Mouse (Mus musculus): ENCODE data around the gene Chrm3. TPM values are rescaled to one million over a fixed set of nuclear protein-coding genes. Genes with fewer than 3 reads are reported as not detected.
A peak's percentile ranks its signal among the peaks of the same experiment; 100 is the strongest.

The Chrm3 gene
- polyA plus RNA-seq, 1 experiment from 2014 or later: 0.62 TPM

DNA sequence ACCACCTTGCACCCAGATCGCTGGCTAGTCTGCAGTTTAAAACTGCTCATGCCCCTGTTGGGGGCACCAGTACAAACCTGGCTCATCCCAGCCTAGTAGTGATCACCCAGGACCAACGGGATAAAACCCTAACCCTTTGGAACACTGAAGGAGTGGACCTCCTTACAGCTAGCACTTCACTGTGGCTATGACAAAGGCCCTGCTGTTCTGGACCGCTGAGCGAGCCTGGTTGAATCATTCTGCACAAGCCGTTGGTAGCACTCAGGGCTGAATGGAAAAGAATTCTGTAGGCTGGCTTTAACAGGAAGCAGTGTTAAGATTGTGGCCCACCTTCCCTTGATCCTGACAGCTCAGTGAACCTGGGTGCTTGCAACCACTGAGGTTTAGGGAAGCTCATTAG, 470.2 kb downstream of the Chrm3 start:
- Histone ChIP-seq H3K36me3 (ENCODE audit: insufficient read depth, low read length) (no peaks in the 10 kb centered on the region), H3K4me2 (replicated peaks; ENCODE audit: low read depth, low read length) (no peak overlapping the region), H3K9ac (replicated peaks; ENCODE audit: low read length) (no peak overlapping the region), H3K27me3 (ENCODE audit: insufficient read depth, low read length) (no peaks in the 10 kb centered on the region), H3K9me3 (ENCODE audit: low read length) (no peaks in the 10 kb centered on the region), H3K4me1 (ENCODE audit: insufficient read depth, low read length) (no peaks in the 10 kb centered on the region), H3K27ac (ENCODE audit: low read length) (no peak overlapping the region), H3K4me3 (ENCODE audit: low read length) (no peak overlapping the region)
- peak; percentile 31; the same call in 1 of the 2 replicates for ATAC-seq (ENCODE audit: low FRiP score, low TSS enrichment)
- 71% methylated on average over 5 of the region's 5 CpGs for WGBS

DNA sequence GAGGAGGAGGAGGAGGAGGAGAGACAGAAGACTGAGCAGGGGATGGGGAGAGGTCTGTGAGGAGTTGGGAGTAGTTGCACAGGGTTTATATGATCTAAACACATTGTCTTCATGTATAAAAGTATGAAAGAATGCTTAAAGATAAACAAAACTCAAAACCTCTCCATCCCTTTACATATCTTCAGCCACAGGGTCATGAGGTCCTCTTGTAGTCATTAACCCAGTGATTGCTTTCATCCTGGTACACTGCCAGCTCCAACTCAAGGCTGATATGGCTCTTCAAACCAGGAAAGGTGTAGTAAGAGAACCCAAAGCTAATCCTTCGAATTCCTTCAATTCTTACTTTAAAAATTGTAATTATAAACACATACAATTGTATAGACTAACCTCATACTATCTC, 470.7 kb downstream of the Chrm3 start:
- no peak overlapping the region for H3K27ac ChIP-seq (ENCODE audit: low read length)
- no peaks in the 10 kb centered on the region for H3K36me3 ChIP-seq (ENCODE audit: insufficient read depth, low read length)
- H3K27me3 ChIP-seq (ENCODE audit: insufficient read depth, low read length): no peaks in the 10 kb centered on the region
- H3K9me3 ChIP-seq (ENCODE audit: low read length): no peaks in the 10 kb centered on the region
- H3K4me1 ChIP-seq (ENCODE audit: insufficient read depth, low read length): no peaks in the 10 kb centered on the region
- WGBS: 71% methylated on average over 1 of the region's 1 CpGs
- no peak overlapping the region for H3K9ac ChIP-seq (replicated peaks; ENCODE audit: low read length)
- no peak overlapping the region for H3K4me3 ChIP-seq (ENCODE audit: low read length)
- ATAC-seq (ENCODE audit: low FRiP score, low TSS enrichment): no peak
- no peak overlapping the region for H3K4me2 ChIP-seq (replicated peaks; ENCODE audit: low read depth, low read length)

DNA sequence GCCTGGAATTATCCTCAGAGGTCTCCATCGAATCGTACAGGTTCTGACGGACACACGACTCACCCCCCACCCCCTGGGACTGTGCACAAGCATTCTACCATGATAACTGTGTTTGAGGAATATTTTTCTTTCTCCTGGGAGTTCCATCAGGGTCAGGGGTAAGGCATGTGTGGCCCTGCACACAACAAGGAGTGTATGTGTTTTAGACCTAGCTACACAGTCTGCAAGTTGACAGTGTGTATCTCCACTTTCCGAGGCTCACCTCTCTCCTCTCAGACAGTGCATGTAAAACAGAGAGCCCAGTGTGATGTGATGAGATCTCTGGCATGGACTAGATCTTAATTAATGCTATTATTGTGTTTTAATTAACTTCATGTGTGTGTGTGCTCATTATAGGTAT, 472.4 kb downstream of the Chrm3 start:
- H3K27me3 ChIP-seq (ENCODE audit: insufficient read depth, low read length): no peaks in the 10 kb centered on the region
- 71% methylated on average over 5 of the region's 5 CpGs for WGBS
- H3K36me3 ChIP-seq (ENCODE audit: insufficient read depth, low read length): no peaks in the 10 kb centered on the region
- ATAC-seq (ENCODE audit: low FRiP score, low TSS enrichment): no peak
- no peaks in the 10 kb centered on the region for H3K9me3 ChIP-seq (ENCODE audit: low read length)
- no peak overlapping the region for H3K4me3 ChIP-seq (ENCODE audit: low read length)
- no peak overlapping the region for H3K27ac ChIP-seq (ENCODE audit: low read length)
- no peak overlapping the region for H3K4me2 ChIP-seq (replicated peaks; ENCODE audit: low read depth, low read length)
- no peak overlapping the region for H3K9ac ChIP-seq (replicated peaks; ENCODE audit: low read length)
- H3K4me1 ChIP-seq (ENCODE audit: insufficient read depth, low read length): no peaks in the 10 kb centered on the region

DNA sequence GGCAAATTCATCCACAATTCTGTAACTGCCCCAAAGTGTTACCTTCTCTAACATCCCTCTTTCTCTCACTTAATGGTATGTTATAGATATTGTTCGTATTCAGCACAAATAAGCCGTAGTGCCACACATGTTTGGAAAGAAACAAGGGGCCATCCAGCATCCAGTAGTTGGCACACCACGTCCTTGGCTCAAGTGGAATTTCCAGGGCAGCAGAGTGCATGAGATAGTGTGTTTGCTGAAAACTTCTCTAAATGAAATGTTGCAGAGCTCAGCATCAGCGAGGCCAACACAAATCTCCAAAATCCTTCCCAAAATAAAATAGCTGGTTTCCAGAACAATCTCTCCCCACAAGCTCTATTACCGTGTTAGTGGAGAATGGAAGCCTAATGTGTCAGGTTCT, 473.4 kb downstream of the Chrm3 start:
- no peaks in the 10 kb centered on the region for H3K27me3 ChIP-seq (ENCODE audit: insufficient read depth, low read length)
- no peaks in the 10 kb centered on the region for H3K36me3 ChIP-seq (ENCODE audit: insufficient read depth, low read length)
- no peak overlapping the region for H3K4me3 ChIP-seq (ENCODE audit: low read length)
- no peak overlapping the region for H3K9ac ChIP-seq (replicated peaks; ENCODE audit: low read length)
- H3K4me1 ChIP-seq (ENCODE audit: insufficient read depth, low read length): no peaks in the 10 kb centered on the region
- H3K9me3 ChIP-seq (ENCODE audit: low read length): no peaks in the 10 kb centered on the region
- H3K27ac ChIP-seq (ENCODE audit: low read length): no peak overlapping the region
- H3K4me2 ChIP-seq (replicated peaks; ENCODE audit: low read depth, low read length): no peak overlapping the region
- ATAC-seq (ENCODE audit: low FRiP score, low TSS enrichment): no peak
- 86% methylated on average over 5 of the region's 5 CpGs for WGBS

DNA sequence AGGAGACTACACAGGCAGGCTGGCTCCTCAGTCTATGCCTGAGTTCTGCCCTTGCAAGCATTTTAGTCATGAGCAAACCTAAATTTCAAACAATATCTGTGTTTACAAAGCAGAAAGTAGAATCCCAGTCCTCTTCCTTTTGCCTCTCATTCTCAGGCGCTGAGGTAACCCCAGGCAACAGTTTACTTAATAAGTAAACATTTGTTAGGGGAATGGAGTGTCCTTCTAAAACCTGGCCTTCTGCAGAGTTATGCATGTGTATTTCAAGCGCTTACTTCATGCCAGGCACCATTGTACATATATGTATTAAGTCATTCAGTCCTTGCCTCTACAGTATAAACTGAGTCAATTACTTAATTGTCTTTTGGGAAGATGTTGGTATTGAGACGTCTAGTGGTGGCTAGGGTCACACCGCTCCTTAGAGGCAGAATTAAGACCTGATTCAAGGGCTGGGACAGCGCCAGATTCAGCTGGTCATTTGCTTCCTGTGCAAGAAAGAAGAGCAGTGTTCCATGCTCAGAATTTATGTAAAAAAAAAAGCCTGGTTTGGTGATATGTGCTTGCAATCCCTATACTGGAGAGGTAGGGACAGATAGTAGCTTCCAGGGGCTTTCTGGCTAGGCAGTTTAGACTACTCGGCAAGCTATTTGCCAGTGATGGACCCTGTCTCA, 474.0 kb downstream of the Chrm3 start:
- H3K9ac ChIP-seq (replicated peaks; ENCODE audit: low read length): no peak overlapping the region
- no peak for ATAC-seq (ENCODE audit: low FRiP score, low TSS enrichment)
- H3K9me3 ChIP-seq (ENCODE audit: low read length): no peaks in the 10 kb centered on the region
- H3K27ac ChIP-seq (ENCODE audit: low read length): no peak overlapping the region
- H3K4me3 ChIP-seq (ENCODE audit: low read length): no peak overlapping the region
- WGBS: 78% methylated on average over 6 of the region's 6 CpGs
- no peaks in the 10 kb centered on the region for H3K27me3 ChIP-seq (ENCODE audit: insufficient read depth, low read length)
- no peaks in the 10 kb centered on the region for H3K4me1 ChIP-seq (ENCODE audit: insufficient read depth, low read length)
- no peaks in the 10 kb centered on the region for H3K36me3 ChIP-seq (ENCODE audit: insufficient read depth, low read length)
- no peak overlapping the region for H3K4me2 ChIP-seq (replicated peaks; ENCODE audit: low read depth, low read length)

DNA sequence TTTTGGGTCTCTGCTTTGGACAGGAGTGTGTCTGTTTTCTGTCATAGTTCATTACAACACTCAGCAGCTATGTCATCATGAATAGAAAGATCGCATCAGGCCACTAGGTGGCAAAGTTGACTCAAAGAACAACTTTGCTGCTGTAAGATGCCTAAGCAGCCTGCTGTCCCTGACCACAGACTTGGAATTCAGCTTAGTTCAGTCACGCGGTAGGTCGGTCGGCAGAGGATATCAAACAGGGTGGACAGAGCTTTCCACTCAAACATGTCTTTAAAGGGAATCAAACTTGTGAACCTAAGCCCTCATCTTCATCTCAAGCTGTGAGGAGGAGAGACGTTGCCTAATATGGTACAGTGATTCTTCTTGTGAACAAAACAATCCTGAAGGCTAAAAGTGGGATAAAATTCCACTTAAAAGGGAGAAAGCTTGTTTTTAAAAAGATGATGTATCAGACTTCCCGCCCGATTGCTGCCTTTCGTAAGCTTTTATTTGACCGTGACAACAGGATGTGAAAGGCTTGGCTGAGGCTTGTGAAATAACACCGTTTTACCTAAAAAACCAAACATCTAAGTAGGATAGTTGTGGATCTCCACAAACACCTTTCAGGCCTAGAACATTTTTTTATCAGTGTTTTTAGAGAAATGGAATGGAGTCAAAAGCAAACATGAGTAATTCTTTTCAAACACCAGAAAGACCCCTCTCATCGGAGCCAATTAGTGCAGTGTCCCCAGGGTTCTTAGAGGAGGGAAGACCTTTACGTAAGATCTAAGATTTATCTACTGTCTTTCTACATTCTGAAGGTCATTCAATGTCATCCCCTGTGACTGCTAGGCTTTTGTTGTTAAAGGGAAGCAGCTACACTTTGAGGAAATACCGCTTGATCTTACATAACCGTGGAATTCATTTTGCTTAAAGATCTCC, 478.0 kb downstream of the Chrm3 start:
- WGBS: 35% methylated on average over 15 of the region's 15 CpGs
- Histone ChIP-seq H3K9ac (replicated peaks; ENCODE audit: low read length) (no peak overlapping the region), H3K36me3 (ENCODE audit: insufficient read depth, low read length) (no peaks in the 10 kb centered on the region), H3K9me3 (ENCODE audit: low read length) (no peaks in the 10 kb centered on the region), H3K4me2 (replicated peaks; ENCODE audit: low read depth, low read length) (no peak overlapping the region), H3K27me3 (ENCODE audit: insufficient read depth, low read length) (no peaks in the 10 kb centered on the region), H3K4me3 (ENCODE audit: low read length) (no peak overlapping the region), H3K4me1 (ENCODE audit: insufficient read depth, low read length) (no peaks in the 10 kb centered on the region), H3K27ac (ENCODE audit: low read length) (no peak overlapping the region)
- peak; percentile 93 for ATAC-seq (ENCODE audit: low FRiP score, low TSS enrichment)

DNA sequence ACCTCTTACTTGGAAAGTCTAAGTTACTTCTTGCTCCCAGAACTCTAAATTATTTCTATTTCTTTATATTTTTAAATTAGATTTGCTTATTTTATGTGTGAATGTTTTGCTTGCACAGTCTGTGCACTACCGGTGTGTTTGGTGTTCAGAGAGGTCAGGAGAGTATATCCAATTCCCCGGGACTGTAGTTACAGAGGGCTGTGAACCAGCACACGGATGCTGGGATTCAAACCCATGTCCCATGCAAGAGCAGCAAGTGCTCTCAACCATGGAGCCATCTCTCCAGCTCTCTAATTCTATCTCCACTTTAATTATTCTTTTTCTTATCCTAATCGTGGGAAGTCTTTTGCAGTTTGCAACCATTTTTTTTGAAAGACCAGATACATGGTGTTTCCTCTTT, 478.7 kb downstream of the Chrm3 start:
- Histone ChIP-seq H3K4me3 (ENCODE audit: low read length) (no peak overlapping the region), H3K27me3 (ENCODE audit: insufficient read depth, low read length) (no peaks in the 10 kb centered on the region), H3K4me1 (ENCODE audit: insufficient read depth, low read length) (no peaks in the 10 kb centered on the region), H3K4me2 (replicated peaks; ENCODE audit: low read depth, low read length) (no peak overlapping the region), H3K27ac (ENCODE audit: low read length) (no peak overlapping the region), H3K36me3 (ENCODE audit: insufficient read depth, low read length) (no peaks in the 10 kb centered on the region), H3K9me3 (ENCODE audit: low read length) (no peaks in the 10 kb centered on the region), H3K9ac (replicated peaks; ENCODE audit: low read length) (no peak overlapping the region)
- 52% methylated on average over 4 of the region's 4 CpGs for WGBS
- peak; percentile 62; the same call in 1 of the 2 replicates for ATAC-seq (ENCODE audit: low FRiP score, low TSS enrichment)

DNA sequence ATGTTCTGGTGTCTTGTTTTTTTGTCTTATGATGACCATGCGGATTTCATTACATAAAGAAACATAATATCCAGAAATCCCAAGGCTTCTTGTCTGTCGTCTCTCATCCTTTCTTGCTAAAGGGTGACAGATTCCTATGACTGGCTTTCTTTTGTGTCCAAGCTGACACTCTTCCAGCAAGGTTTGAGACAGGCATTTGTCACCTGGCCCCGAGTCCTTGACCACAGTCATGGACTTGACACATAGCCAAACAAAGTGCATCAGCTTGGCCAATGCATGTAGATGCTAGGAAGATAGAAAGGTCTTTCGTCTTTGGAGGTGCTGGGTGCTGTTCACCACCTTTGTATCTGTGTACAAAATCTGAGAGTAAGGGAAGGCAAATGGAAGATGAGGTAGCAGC, 480.2 kb downstream of the Chrm3 start:
- no peaks in the 10 kb centered on the region for H3K36me3 ChIP-seq (ENCODE audit: insufficient read depth, low read length)
- no peaks in the 10 kb centered on the region for H3K27me3 ChIP-seq (ENCODE audit: insufficient read depth, low read length)
- no peaks in the 10 kb centered on the region for H3K4me1 ChIP-seq (ENCODE audit: insufficient read depth, low read length)
- WGBS: 83% methylated on average over 4 of the region's 4 CpGs
- ATAC-seq (ENCODE audit: low FRiP score, low TSS enrichment): no peak
- H3K4me2 ChIP-seq (replicated peaks; ENCODE audit: low read depth, low read length): no peak overlapping the region
- H3K4me3 ChIP-seq (ENCODE audit: low read length): no peak overlapping the region
- no peak overlapping the region for H3K9ac ChIP-seq (replicated peaks; ENCODE audit: low read length)
- H3K27ac ChIP-seq (ENCODE audit: low read length): no peak overlapping the region
- no peaks in the 10 kb centered on the region; the same call in 1 of the 2 replicates for H3K9me3 ChIP-seq (ENCODE audit: low read length)

DNA sequence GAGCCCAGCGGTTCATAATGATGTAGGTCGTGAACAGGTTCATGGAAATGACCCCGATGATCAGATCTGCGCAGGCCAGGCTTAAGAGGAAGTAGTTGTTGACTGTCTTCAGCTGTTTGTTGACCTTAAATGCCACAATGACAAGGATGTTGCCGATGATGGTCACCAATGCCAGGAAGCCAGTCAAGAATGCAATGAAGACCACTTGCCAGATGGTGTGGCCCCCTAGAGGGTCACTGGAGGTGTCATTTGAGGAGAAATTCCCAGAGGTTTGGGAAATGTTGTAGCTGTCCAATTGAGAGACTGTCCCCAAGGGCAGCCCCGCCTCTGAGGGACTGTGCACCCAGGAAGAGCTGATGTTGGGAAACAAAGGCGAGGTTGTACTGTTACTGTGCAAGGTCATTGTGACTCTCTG, 482.0 kb downstream of the Chrm3 start:
- H3K27ac ChIP-seq (ENCODE audit: low read length): no peak overlapping the region
- no peak for ATAC-seq (ENCODE audit: low FRiP score, low TSS enrichment)
- no peaks in the 10 kb centered on the region for H3K4me1 ChIP-seq (ENCODE audit: insufficient read depth, low read length)
- no peaks in the 10 kb centered on the region for H3K27me3 ChIP-seq (ENCODE audit: insufficient read depth, low read length)
- H3K4me3 ChIP-seq (ENCODE audit: low read length): no peak overlapping the region
- no peaks in the 10 kb centered on the region; the same call in 1 of the 2 replicates for H3K9me3 ChIP-seq (ENCODE audit: low read length)
- no peaks in the 10 kb centered on the region for H3K36me3 ChIP-seq (ENCODE audit: insufficient read depth, low read length)
- WGBS: 83% methylated on average over 7 of the region's 7 CpGs
- H3K4me2 ChIP-seq (replicated peaks; ENCODE audit: low read depth, low read length): no peak overlapping the region
- no peak overlapping the region for H3K9ac ChIP-seq (replicated peaks; ENCODE audit: low read length)

DNA sequence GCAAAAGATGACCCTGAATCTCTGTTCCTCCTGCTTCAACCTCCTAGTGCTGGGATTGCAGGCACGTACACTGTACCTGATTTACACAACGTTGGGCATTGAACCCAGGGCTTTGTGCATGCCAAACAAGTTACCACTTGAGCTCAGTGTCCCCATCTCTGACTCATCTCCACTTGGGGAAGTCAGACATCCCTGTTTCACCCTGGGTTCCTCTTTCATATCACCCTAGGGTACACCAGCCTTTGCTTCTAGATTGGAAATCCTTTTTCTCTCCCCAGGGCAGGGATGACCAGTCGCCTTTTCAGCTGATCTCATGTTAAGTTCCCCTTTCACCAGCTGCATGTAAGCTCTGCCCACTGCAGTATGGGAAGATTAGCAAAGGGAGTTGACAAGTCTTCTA, 487.3 kb downstream of the Chrm3 start:
- Histone ChIP-seq H3K4me2 (replicated peaks; ENCODE audit: low read depth, low read length) (no peak overlapping the region), H3K27me3 (ENCODE audit: insufficient read depth, low read length) (no peaks in the 10 kb centered on the region), H3K4me1 (ENCODE audit: insufficient read depth, low read length) (no peaks in the 10 kb centered on the region), H3K36me3 (ENCODE audit: insufficient read depth, low read length) (no peaks in the 10 kb centered on the region), H3K27ac (ENCODE audit: low read length) (no peak overlapping the region), H3K4me3 (ENCODE audit: low read length) (no peak overlapping the region), H3K9me3 (ENCODE audit: low read length) (no peaks in the 10 kb centered on the region; the same call in 1 of the 2 replicates), H3K9ac (replicated peaks; ENCODE audit: low read length) (no peak overlapping the region)
- no peak for ATAC-seq (ENCODE audit: low FRiP score, low TSS enrichment)
- WGBS: 80% methylated on average over 3 of the region's 3 CpGs
